Mouse (Mus musculus) cerebellum, adult (tissue): ENCODE data around the gene Npas1.

ENCODE experiments used
- ATAC-seq: cut with Nextera tagmentation; 2 replicates; pipeline ENCODE4 v1.9.2; 2017; ENCODE audit warnings: mild to moderate bottlenecking, moderate library complexity, mixed read lengths; ENCODE audit not compliant: insufficient number of reproducible peaks, low FRiP score, low TSS enrichment

The Npas1 gene

GRCm38 (mm10) chr7:16422222-16422856, 55.2 kb downstream of the Npas1 start:
- no peak for ATAC-seq

GRCm38 (mm10) chr7:16420493-16421118, 56.9 kb downstream of the Npas1 start:
- ATAC-seq: no peak

DNA sequence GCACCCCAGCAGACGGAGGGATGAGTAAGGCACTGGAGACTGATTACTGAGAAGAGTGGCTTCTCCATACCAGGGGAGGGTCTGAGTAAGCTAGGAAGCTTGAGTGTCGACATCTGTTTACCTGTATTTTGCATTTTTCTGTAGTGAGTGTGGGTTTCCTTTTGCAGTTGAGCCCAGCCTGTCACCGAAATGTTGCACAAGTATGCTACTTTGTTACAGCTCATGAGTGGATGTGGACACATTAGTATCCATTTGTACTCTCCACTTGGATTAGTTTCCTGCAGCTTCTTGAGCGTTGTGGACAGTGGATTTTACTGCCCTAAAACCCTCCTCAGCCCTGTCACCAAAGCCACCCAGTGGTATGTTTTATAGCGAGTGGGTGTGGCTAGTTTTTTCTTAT, 58.8 kb downstream of the Npas1 start:
- no peak for ATAC-seq

DNA sequence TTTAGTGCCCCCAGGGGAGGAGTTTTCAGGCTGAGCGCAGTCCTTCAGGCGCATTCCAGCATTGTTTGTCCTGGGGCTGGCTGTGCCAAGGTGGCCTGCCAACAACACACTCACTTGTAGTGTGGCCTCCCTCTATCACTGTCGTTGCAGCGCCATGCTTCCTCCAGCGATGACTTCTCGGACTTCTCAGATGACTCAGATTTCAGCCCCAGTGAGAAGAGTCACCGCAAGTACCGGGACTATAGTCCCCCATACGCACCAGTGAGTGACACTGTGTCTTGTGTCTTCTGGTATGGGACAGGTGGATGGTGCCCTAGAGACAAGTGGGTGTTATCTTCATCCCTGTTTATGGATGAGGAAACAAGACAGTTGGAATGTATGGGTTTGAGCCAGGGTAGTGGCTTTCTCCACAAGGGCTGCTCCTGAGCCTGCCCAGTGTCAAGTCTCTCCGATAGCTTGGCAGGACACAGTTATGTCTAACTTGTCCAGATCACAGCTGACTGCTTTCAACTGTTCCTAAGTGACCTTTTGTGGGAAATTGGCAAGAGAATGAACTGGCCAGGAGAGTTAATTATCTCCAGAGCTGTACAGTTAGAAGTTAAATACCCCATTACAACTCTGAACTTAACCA, 60.3 kb downstream of the Npas1 start:
- no peak for ATAC-seq

- ATAC-seq: no peak
Measured at GRCm38 (mm10) chr7:16415426-16415825, 62.1 kb downstream of the Npas1 start.

DNA sequence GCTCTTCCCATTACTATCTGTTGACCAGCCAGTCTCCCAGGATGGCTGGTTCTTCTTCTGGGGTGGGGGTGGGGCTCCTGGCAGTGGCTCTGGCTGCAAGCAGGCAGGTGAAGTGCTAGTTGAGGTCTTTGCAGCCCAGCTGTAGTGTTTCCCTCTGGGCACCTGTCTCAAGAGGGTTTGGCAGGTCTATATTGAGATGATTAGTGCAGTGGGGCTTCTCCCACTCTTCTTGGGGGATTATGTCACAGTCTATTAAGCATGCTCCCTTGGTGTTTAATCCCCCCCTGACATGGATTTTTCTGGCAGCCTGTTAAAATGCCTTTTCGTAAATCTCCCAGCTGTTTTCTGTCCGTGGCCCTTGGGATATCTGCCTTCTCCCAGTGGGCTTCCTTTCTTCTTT, 64.6 kb downstream of the Npas1 start:
- ATAC-seq: no peak

DNA sequence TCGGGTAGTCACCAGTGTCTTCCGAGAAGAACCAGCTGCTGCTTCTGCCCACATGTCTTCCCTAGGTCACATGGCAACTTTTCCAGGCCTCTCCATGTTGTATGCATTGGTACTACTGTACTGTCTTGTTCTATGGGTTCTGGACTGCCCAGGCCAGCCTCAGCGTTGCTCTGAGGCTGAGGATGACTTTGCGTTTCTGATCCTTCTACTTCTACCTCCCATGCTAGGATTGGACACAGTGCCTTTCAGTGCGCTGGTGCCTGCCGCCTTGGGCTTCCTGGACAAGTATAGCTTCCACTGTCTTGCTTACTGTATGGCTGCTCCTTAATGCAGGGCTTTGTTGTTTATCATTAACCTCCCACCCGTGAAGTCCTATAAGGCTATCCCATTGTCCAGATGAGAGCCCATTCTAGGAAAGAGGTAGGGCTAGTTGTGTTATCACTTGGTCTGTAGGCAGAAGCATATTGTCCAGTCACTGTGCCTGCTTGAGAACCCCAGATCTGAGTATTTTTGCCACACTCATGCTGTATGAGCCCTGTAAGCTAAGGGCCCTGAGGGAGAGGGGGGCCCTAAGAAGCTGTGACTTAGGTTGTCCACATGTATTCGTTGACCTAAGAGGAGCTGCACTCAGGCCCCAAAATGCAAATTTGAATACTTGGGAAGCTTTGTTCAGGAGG, 65.2 kb downstream of the Npas1 start:
- ATAC-seq: no peak

DNA sequence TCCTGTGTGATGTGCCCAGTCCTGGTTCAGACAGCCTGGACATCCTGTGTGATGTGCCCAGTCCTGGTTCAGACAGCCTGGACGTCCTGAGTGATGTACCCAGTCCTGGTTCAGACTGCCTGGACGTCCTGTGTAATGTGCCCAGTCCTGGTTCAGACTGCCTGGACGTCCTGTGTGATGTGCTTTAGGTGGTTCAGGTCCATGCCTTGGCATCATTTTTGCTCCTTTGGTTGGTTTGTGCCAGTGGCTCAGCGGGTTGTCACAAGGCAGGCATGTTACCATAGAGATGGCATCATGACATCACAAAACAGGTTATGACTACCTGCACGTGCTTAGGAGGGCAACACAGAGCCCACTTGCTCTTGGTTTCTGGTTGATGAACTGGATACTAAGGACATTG, 66.4 kb downstream of the Npas1 start:
- no peak for ATAC-seq

DNA sequence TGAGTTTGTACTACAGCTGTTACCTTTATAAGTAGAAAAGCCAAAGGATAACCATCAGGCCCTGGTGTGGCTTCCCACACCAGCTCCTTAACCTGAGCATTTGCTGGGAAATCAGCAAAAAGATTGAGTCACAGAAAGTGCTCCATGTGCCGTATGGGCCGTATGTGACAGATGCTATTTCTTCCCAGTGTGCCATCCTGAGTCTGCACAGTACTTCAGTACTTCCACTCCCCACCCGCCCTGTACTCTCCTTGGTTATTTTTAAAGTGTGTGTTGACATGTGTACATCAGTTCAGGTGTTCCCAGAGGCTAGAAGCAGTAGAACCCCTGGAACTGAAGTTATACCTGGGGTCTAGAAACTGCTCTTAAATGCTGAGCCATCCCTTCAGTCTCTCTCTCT, 70.5 kb downstream of the Npas1 start:
- ATAC-seq: no peak
